Mouse (Mus musculus): ENCODE measurements around the gene Rpl37.
"Not testable (repeated sequence)": the region's sequence is repeated elsewhere in the genome, so short reads cannot be mapped to it uniquely, and the experiment has no call there.

- TF ChIP-seq CTCF (conservative IDR thresholded peaks at IDR 0.05 in 1 of 2, IDR thresholded peaks at IDR 0.05 in 1 of 2; ENCODE audit: low read depth in 2 of 2, low read length in 2 of 2); POLR2A (IDR thresholded peaks at IDR 0.05; ENCODE audit: low read depth, low read length); MEF2A (IDR thresholded peaks at IDR 0.05; ENCODE audit: borderline replicate concordance, low read depth, low read length); TCF12 (IDR thresholded peaks at IDR 0.05; ENCODE audit: low read depth, low read length); ZKSCAN1 (IDR thresholded peaks at IDR 0.05; ENCODE audit: borderline replicate concordance, low read depth, low read length); JUND (conservative IDR thresholded peaks at IDR 0.05; ENCODE audit: low read depth, low read length); ZMIZ1 (IDR thresholded peaks at IDR 0.05; ENCODE audit: low read depth, low read length); NRF1 (IDR thresholded peaks at IDR 0.05; ENCODE audit: low read depth, low read length); RCOR1 (conservative IDR thresholded peaks at IDR 0.05; ENCODE audit: low read depth, low read length); EP300 (IDR thresholded peaks at IDR 0.05; ENCODE audit: low read length); SMC3 (IDR thresholded peaks at IDR 0.05; ENCODE audit: low read depth, low read length): not testable (repeated sequence)
Measured at GRCm38 (mm10) chr15:5130887-5131668, 14.6 kb downstream of the Rpl37 start.

Data from CH12.LX (cell line).